Mouse (Mus musculus): ENCODE results near the gene Clip4. TPM values are rescaled to one million over a fixed set of nuclear protein-coding genes. Genes with fewer than 3 reads are reported as not detected.

Clip4 gene
- polyA plus RNA-seq, 1 experiment from 2014 or later: 13.2 TPM

DNA sequence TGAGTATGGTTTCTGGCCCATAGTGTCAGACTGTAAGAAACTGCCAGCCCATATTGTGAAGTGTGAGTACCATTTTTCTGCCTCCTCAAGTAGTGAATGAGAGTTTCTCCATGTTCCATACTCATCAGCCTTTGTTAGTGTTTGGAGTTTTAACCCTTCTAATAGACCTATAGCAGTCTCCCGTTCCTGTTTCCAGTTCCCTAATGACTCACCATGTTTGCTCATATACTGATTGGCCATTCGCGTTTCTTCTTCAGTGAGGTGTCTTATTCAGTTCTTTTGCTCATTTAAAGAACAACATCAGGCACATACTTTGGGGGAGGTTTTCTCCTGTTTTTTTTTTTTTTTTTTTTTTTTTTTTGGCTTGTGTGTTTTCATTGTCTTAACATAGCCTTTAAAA is 2.4 kb downstream of the Clip4 start:
- H3K9me3 ChIP-seq: no peaks in the 10 kb centered on the region
- no peak for ATAC-seq (ENCODE audit: low FRiP score)
- no peak overlapping the region for H3K4me2 ChIP-seq
- H3K9ac ChIP-seq: no peak overlapping the region
- no peak overlapping the region for H3K4me3 ChIP-seq
- H3K27ac ChIP-seq: no peak overlapping the region
- WGBS: 93% methylated on average over 3 of the region's 3 CpGs
- H3K27me3 ChIP-seq: no peaks in the 10 kb centered on the region
- H3K4me1 ChIP-seq (replicated peaks): peaks cover 10% of the 10 kb centered on the region; the same call in 1 of the 2 replicates
- H3K36me3 ChIP-seq: no peaks in the 10 kb centered on the region

DNA sequence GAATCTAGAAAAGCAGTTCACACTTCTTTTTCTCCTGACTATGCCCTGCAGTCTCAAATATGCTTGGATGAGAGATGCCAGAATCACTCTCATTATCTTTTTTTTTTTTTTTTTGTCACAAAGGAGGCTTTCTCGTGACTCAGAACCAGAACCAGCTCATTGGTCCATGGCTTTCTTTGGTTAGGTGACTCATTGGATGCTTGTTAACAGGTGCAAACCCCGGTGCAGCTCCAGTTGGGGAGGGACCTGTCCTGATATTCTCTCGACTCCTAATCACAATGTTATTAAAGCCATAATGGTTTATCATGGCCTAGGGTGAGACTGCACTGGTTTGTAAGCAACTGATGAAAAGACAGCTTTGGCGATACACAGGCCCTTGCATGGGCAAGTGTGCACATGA is 5.9 kb downstream of the Clip4 start:
- Histone ChIP-seq H3K27me3 (no peaks in the 10 kb centered on the region), H3K4me3 (no peak overlapping the region), H3K4me2 (no peak overlapping the region), H3K27ac (no peak overlapping the region), H3K9ac (no peak overlapping the region), H3K36me3 (no peaks in the 10 kb centered on the region), H3K4me1 (replicated peaks) (peaks cover 7% of the 10 kb centered on the region; the same call in 1 of the 2 replicates), H3K9me3 (peaks cover 4% of the 10 kb centered on the region; the same call in 1 of the 2 replicates)
- ATAC-seq (ENCODE audit: low FRiP score): no peak
- WGBS: 82% methylated on average over 4 of the region's 4 CpGs

DNA sequence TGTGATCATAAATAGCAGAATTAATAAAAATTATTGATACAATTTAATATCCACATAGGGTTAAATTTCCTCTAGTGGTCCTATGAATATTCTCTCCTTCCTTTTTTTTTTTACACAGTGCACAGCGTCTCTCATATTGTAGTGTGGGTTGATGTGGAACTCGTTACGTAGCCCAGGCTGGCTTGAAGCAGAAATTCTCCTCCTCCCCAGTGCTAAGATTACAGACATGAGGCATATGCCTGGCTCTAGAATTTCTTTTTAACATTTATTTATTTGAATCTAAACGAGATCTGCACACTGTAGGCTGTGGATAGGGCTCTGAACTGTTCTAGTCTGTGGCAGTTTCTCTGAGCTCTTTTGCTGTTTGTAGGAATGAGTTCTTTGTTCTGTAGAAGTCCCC is 7.0 kb downstream of the Clip4 start:
- no peak overlapping the region for H3K27ac ChIP-seq
- no peaks in the 10 kb centered on the region for H3K4me1 ChIP-seq (replicated peaks)
- ATAC-seq (ENCODE audit: low FRiP score): no peak
- H3K9ac ChIP-seq: no peak overlapping the region
- H3K4me2 ChIP-seq: no peak overlapping the region
- H3K27me3 ChIP-seq: no peaks in the 10 kb centered on the region
- WGBS: 84% methylated on average over 4 of the region's 4 CpGs
- no peaks in the 10 kb centered on the region for H3K36me3 ChIP-seq
- H3K9me3 ChIP-seq: peaks cover 4% of the 10 kb centered on the region; the same call in 1 of the 2 replicates
- no peak overlapping the region for H3K4me3 ChIP-seq

DNA sequence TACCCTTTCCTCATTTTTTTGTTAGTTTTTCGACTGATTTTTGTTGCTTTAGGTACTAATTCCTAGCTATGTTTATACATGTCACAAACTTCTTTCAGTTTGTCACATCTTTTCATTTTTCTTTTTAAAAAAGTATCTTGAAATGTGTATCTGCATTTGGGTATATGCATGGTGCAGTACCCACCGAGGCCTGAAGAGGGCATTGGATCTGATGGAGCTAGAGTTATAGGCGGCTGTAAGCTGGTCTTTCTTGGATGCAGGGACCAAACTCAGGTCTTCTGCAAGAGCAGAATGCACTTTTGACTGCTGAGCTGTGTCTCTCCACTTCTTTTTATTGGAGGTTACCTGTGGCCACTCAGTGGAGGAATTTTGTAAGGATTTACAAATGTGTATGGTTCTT is 10.4 kb downstream of the Clip4 start:
- Histone ChIP-seq H3K4me2 (no peak overlapping the region), H3K27me3 (0 out of 2 replicates have a peak, but pooled peaks cover 11% of the 10 kb centered on the region), H3K9ac (no peak overlapping the region), H3K27ac (no peak overlapping the region), H3K4me1 (replicated peaks) (peaks cover 14% of the 10 kb centered on the region), H3K9me3 (peaks cover 4% of the 10 kb centered on the region; the same call in 1 of the 2 replicates), H3K4me3 (no peak overlapping the region), H3K36me3 (no peaks in the 10 kb centered on the region)
- 77% methylated on average over 3 of the region's 3 CpGs for WGBS
- ATAC-seq (ENCODE audit: low FRiP score): no peak

DNA sequence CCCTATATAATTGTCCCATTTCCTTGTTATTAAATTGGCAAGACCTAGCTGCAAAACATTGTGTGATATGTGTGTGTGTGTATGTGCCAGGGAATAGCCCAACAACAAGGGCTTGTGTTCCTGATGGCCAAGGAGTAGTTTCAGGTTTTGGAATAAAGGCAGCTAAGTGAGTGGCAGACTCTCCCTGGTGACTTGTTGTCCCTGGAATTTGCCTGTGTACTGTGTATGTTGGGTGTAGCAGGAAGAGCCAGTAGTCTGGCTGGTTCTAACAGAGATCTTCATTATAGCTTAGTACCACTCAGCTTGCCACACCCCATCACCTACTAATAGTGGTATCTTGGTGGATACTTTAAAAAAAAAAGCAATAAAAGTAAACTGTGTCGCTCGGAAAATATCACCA is 12.2 kb downstream of the Clip4 start:
- Histone ChIP-seq H3K4me2 (no peak overlapping the region), H3K9ac (no peak overlapping the region), H3K9me3 (peaks cover 4% of the 10 kb centered on the region; the same call in 1 of the 2 replicates), H3K27me3 (0 out of 2 replicates have a peak, but pooled peaks cover 11% of the 10 kb centered on the region), H3K36me3 (no peaks in the 10 kb centered on the region), H3K4me3 (no peak overlapping the region), H3K4me1 (replicated peaks) (peaks cover 22% of the 10 kb centered on the region), H3K27ac (no peak overlapping the region)
- no peak for ATAC-seq (ENCODE audit: low FRiP score)
- WGBS: 88% methylated on average over 2 of the region's 2 CpGs

DNA sequence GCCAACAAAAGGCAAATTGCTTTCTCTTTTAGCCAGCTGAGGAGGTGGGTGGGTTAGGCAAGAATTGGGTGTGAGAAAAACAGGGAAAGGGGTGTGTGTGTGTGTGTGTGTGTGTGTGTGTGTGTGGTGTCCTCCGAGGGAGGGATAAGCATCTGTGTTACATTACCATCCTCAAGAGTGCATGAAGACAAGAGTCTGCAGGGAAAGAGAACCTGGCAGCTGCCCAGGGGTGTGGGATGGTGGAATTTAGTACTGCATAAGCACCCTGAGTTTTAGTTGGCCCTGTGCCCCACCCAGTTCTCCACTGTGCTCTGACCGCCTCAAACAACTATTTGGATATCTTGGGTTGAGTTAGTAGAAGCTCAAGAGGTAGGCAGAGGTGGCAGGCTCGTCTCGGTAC is 12.7 kb downstream of the Clip4 start:
- Histone ChIP-seq H3K4me2 (no peak overlapping the region), H3K4me1 (replicated peaks) (peaks cover 22% of the 10 kb centered on the region), H3K36me3 (no peaks in the 10 kb centered on the region), H3K9me3 (peaks cover 4% of the 10 kb centered on the region; the same call in 1 of the 2 replicates), H3K27ac (no peak overlapping the region), H3K27me3 (0 out of 2 replicates have a peak, but pooled peaks cover 11% of the 10 kb centered on the region), H3K9ac (no peak overlapping the region), H3K4me3 (no peak overlapping the region)
- no peak for ATAC-seq (ENCODE audit: low FRiP score)
- 82% methylated on average over 4 of the region's 4 CpGs for WGBS

DNA sequence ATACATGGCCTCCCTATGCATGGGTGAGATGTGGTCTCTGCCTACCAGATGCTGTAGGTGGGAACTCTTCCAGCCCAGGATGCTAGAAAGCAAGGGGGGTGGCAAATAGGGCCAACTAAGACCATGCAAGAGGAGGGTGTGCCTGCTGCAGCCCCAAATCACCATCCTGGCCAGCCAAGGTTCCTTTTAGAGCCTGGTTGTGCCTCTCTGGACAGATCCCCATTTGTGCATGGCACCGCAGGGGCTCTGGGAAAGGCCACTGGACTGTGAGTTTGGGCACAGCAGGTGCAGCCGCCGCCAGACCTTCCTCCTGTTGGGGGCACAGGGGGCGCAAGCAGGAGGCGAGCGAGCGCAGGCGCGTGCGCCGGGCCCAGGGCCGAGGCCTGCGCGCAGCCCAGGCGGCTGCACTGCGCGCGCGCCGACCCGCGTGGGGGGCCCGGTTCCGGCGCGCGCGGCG is 14.0 kb downstream of the Clip4 start:
- peak overlapping the region; percentile 93 for H3K9ac ChIP-seq
- H3K4me3 ChIP-seq: peak overlapping the region; percentile 90
- 0 out of 2 replicates have a peak, but pooled peaks cover 11% of the 10 kb centered on the region for H3K27me3 ChIP-seq
- H3K36me3 ChIP-seq: no peaks in the 10 kb centered on the region
- peaks cover 4% of the 10 kb centered on the region; the same call in 1 of the 2 replicates for H3K9me3 ChIP-seq
- H3K4me1 ChIP-seq (replicated peaks): peaks cover 22% of the 10 kb centered on the region
- H3K4me2 ChIP-seq: peak overlapping the region; percentile 80
- peak overlapping the region; percentile 81 for H3K27ac ChIP-seq
- under 1% methylated on average over 28 of the region's 29 CpGs for WGBS
- ATAC-seq (ENCODE audit: low FRiP score): peak; percentile 93

DNA sequence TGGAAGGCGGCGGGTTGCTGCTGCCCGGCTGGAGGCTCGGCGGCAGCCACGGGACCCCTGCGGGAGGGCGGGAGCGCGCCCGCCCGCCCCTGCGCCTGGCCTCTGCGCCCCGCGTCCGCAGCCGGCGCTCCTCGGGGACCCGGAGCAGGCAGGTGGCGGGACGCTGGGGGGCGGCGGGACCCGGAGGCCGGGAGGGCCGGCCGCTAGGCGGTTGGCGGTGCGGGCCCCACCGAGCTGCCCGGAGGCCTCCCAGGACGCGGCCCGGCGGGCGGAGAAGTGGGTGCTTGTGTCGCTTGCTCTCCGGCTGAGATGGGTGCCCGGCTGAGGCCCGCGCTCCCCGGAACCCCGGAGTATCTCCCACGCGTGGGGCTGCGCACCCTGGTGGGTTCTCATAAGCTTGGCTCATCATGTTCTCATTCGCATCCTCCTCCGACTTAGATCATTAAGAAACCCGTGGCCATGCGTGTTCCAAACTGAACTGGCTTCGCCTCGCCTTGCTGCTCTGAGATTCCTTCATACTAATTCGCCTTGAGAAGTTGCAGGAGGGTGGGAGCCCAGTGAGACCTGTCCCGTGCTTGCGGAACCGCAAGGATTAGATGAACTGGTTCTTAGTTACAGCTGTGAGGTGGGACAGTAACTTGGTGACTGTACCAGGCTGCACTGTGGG is 14.6 kb downstream of the Clip4 start:
- H3K4me2 ChIP-seq: peak overlapping the region; percentile 80
- peaks cover 22% of the 10 kb centered on the region for H3K4me1 ChIP-seq (replicated peaks)
- H3K9me3 ChIP-seq: peaks cover 4% of the 10 kb centered on the region; the same call in 1 of the 2 replicates
- 0 out of 2 replicates have a peak, but pooled peaks cover 11% of the 10 kb centered on the region for H3K27me3 ChIP-seq
- H3K27ac ChIP-seq: peak overlapping the region; percentile 81
- H3K9ac ChIP-seq: peak overlapping the region; percentile 93
- peak; percentile 74 for ATAC-seq (ENCODE audit: low FRiP score)
- H3K36me3 ChIP-seq: no peaks in the 10 kb centered on the region
- peak overlapping the region; percentile 90 for H3K4me3 ChIP-seq
- WGBS: under 1% methylated on average over 37 of the region's 59 CpGs

DNA sequence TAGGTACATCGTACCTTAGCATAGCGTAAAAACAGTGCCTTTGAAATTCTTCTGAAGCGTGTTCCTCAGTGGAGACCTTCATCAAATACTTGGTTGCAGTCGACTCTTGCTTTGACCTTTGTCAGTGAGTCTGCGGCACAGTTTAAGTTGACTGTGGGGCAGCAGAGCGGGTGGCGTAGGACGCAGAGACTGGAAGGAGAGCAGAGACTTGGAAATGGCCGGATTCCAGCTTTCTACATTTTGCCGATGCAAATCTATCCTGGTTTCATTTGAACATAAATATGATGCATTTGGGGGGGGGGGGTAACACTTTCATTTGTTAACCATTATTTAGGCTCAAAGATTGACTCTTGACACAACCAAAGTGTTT is 15.1 kb downstream of the Clip4 start:
- 0 out of 2 replicates have a peak, but pooled peaks cover 11% of the 10 kb centered on the region for H3K27me3 ChIP-seq
- peak overlapping the region; percentile 93 for H3K9ac ChIP-seq
- 8% methylated on average over 10 of the region's 10 CpGs for WGBS
- peak overlapping the region; percentile 80 for H3K4me2 ChIP-seq
- H3K9me3 ChIP-seq: peaks cover 4% of the 10 kb centered on the region; the same call in 1 of the 2 replicates
- peaks cover 22% of the 10 kb centered on the region for H3K4me1 ChIP-seq (replicated peaks)
- peak overlapping the region; percentile 81; the same call in 1 of the 2 replicates for H3K27ac ChIP-seq
- H3K4me3 ChIP-seq: peak overlapping the region; percentile 90
- ATAC-seq (ENCODE audit: low FRiP score): no peak
- peaks cover 1% of the 10 kb centered on the region; the same call in 1 of the 2 replicates for H3K36me3 ChIP-seq

DNA sequence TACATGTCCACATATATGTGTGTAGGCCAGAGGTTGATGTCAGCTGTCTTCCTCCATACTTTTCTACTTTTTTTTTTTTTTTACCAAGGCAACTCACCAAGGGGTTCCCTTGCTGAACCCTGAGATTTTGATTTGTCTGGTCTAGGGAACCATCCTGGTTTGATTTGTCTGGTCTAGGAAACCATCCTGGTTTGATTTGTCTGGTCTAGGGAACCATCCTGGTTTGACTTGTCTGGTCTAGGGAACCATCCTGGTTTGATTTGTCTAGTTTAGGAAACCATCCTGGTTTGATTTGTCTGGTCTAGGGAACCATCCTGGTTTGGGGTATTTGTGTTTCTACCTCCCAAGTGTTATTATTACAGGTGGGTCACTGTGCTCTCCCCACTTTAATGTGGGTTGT is 18.2 kb downstream of the Clip4 start:
- Histone ChIP-seq H3K4me3 (no peak overlapping the region), H3K4me1 (replicated peaks) (peaks cover 22% of the 10 kb centered on the region), H3K9ac (no peak overlapping the region), H3K4me2 (no peak overlapping the region), H3K27ac (no peak overlapping the region), H3K9me3 (0 out of 2 replicates have a peak, but pooled peaks cover 4% of the 10 kb centered on the region), H3K36me3 (peaks cover 19% of the 10 kb centered on the region), H3K27me3 (0 out of 2 replicates have a peak, but pooled peaks cover 1% of the 10 kb centered on the region)
- ATAC-seq (ENCODE audit: low FRiP score): no peak

DNA sequence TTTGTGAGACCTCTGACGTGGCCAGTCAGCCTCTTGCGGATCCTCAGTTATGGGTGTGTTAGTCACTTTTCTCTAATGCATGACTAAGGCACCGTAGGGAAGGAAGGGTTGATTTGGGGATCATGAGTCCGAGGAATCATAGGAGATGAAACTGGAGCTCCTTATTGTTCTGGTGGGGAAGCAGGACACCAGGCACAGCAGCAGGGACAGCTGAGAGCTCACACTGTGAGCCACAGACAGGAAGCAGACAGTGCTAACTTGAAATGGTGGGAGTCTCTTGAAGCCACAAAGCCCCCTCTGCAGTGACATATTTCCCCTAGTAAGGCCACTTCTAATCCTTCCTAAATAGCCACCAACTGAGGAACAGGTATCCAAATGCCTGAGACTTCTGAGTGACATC is 22.8 kb downstream of the Clip4 start:
- no peak for ATAC-seq (ENCODE audit: low FRiP score)
- Histone ChIP-seq H3K4me1 (replicated peaks) (no peaks in the 10 kb centered on the region), H3K27ac (no peak overlapping the region), H3K36me3 (peaks cover 55% of the 10 kb centered on the region), H3K27me3 (no peaks in the 10 kb centered on the region), H3K9me3 (0 out of 2 replicates have a peak, but pooled peaks cover 4% of the 10 kb centered on the region), H3K4me2 (no peak overlapping the region), H3K9ac (no peak overlapping the region), H3K4me3 (no peak overlapping the region)
- 90% methylated on average over 4 of the region's 4 CpGs for WGBS

DNA sequence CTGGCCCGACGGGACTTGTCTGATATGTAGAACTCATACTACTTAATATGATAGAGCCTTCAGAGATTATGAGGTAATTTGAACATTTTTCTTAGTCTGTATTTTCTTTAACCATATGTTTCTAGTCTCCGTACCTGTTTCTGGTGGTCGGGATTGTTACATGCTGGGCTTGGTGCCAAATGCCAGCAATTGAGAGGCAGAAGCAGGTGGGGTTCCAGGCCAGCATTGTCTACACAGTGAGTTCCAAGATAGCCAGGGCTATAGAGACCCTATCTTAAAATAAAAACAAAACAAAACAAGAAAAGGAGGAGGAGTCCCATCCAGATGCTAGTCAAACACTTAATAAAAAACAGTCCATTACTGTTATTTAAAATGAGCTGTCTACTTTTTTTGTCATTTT is 23.3 kb downstream of the Clip4 start:
- 0 out of 2 replicates have a peak, but pooled peaks cover 4% of the 10 kb centered on the region for H3K9me3 ChIP-seq
- H3K27me3 ChIP-seq: no peaks in the 10 kb centered on the region
- no peak overlapping the region for H3K27ac ChIP-seq
- peaks cover 55% of the 10 kb centered on the region for H3K36me3 ChIP-seq
- no peak overlapping the region for H3K4me2 ChIP-seq
- H3K4me1 ChIP-seq (replicated peaks): no peaks in the 10 kb centered on the region
- WGBS: 91% methylated on average over 4 of the region's 4 CpGs
- no peak overlapping the region for H3K9ac ChIP-seq
- ATAC-seq (ENCODE audit: low FRiP score): no peak
- H3K4me3 ChIP-seq: no peak overlapping the region
